Mouse (Mus musculus) midbrain, embryonic 12.5 days (tissue): ENCODE measurements at regions not wholly inside any gene's neighbourhood (a gene's known extent, or its start where the extent isn't known, plus 50 kb on each side); places are given as distances from the start of the nearest gene placed in this dataset.
"Not testable (repeated sequence)": the region's sequence is repeated elsewhere in the genome, so short reads cannot be mapped to it uniquely, and the experiment has no call there.

Experiments
- ATAC-seq: fragments of 200-750 bp; cut with Nextera tagmentation; 2 replicates; pipeline ENCODE4 v1.8.0; 2017; ENCODE audit warnings: low read depth, moderate TSS enrichment, moderate library complexity; ENCODE audit not compliant: low FRiP score
- H3K27ac ChIP-seq: fragments of 300-500 bp; sonication (generic); replicated peaks from 2 replicates; pipeline ENCODE4 v1.5.1; 2016; ENCODE audit warnings: mild to moderate bottlenecking
- H3K27me3 ChIP-seq: fragments of 300-500 bp; sonication (generic); 2 replicates; pipeline ENCODE4 v1.6.1; 2016; ENCODE audit warnings: mild to moderate bottlenecking
- H3K36me3 ChIP-seq: fragments of 300-500 bp; sonication (generic); 2 replicates; pipeline ENCODE4 v1.6.1; 2016
- H3K4me1 ChIP-seq: fragments of 300-500 bp; sonication (generic); 2 replicates; pipeline ENCODE4 v1.6.1; 2016
- H3K4me2 ChIP-seq: fragments of 300-500 bp; sonication (generic); replicated peaks from 2 replicates; pipeline ENCODE4 v1.6.1; 2016; ENCODE audit warnings: mild to moderate bottlenecking, moderate library complexity
- H3K4me3 ChIP-seq: fragments of 300-500 bp; sonication (generic); 2 replicates; pipeline ENCODE4 v1.5.1; 2016; ENCODE audit warnings: mild to moderate bottlenecking
- H3K9ac ChIP-seq: fragments of 300-500 bp; sonication (generic); replicated peaks from 2 replicates; pipeline ENCODE4 v1.6.1; 2016; ENCODE audit warnings: mild to moderate bottlenecking, moderate library complexity
- H3K9me3 ChIP-seq: fragments of 300-500 bp; sonication (generic); 2 replicates; pipeline ENCODE4 v1.6.1; 2016; ENCODE audit warnings: mild to moderate bottlenecking
- WGBS: fragments of 180-500 bp; shearing (Covaris S2); methylation state at CpG from one replicate; pipeline ENCODE4 v1.1.7; 2016; 5-methylcytosine and 5-hydroxymethylcytosine counted together

GRCm38 (mm10) chr9:5604019-5604418, 258.8 kb downstream of the Casp12 start:
- Histone ChIP-seq H3K9me3 (no peaks in the 10 kb centered on the region), H3K36me3 (no peaks in the 10 kb centered on the region), H3K27me3 (no peaks in the 10 kb centered on the region), H3K27ac (no peak overlapping the region), H3K9ac (no peak overlapping the region), H3K4me2 (no peak overlapping the region), H3K4me3 (no peak overlapping the region), H3K4me1 (no peaks in the 10 kb centered on the region)
- 65% methylated on average over 1 of the region's 1 CpGs for WGBS
- no peak for ATAC-seq

DNA sequence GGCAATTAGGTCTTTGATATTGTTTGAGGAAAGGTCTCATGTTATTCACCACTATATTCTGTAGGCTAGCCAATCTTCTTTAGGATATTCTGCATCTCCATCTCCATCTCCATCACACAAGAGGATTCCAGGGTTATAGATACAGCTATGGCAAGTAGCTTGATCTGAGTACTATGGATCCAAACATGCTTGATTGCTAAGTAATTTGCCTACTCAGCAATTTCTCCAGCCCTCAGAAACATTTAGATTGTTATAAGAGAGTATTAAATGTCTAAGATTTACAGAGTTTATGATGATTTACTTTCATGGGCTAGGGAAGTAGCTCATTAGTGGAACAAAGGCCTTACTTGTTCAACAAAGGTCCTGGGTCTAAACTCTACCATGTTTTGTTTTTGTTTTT, 259.8 kb downstream of the Casp12 start:
- H3K4me3 ChIP-seq: no peak overlapping the region
- no peaks in the 10 kb centered on the region for H3K9me3 ChIP-seq
- no peak overlapping the region for H3K27ac ChIP-seq
- no peak overlapping the region for H3K9ac ChIP-seq
- no peaks in the 10 kb centered on the region for H3K27me3 ChIP-seq
- H3K36me3 ChIP-seq: no peaks in the 10 kb centered on the region
- H3K4me1 ChIP-seq: no peaks in the 10 kb centered on the region
- ATAC-seq: no peak
- no peak overlapping the region for H3K4me2 ChIP-seq

DNA sequence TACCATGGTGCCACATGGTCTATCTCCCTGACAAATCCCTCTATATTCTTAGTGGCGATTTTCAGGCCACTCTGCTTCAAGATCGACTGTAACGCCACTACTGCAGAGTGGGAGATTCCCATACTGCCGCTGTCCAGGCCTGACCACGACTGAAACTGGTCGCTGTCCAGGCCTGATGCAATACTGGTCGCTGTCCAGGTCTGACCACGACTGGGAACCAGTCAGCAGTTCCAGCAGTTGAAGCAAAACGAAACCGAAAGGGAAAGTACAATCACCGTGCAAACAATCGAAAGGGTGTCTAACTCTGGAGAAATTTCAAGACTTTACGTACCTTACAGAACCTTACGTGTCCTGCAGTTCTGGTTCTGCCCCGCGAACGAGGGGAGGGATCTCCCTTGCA, 271.5 kb downstream of the Casp12 start:
- Histone ChIP-seq H3K9ac (no peak overlapping the region), H3K4me3 (no peak overlapping the region), H3K4me2 (no peak overlapping the region), H3K27me3 (no peaks in the 10 kb centered on the region), H3K36me3 (no peaks in the 10 kb centered on the region), H3K27ac (no peak overlapping the region), H3K4me1 (no peaks in the 10 kb centered on the region), H3K9me3 (no peaks in the 10 kb centered on the region)
- WGBS: 94% methylated on average over 17 of the region's 17 CpGs
- ATAC-seq: no peak

GRCm38 (mm10) chr9:5623396-5623795, 278.2 kb downstream of the Casp12 start:
- WGBS: 81% methylated on average over 2 of the region's 2 CpGs
- Histone ChIP-seq H3K4me3 (no peak overlapping the region), H3K4me1 (no peaks in the 10 kb centered on the region), H3K9ac (no peak overlapping the region), H3K9me3 (no peaks in the 10 kb centered on the region), H3K36me3 (no peaks in the 10 kb centered on the region), H3K4me2 (no peak overlapping the region), H3K27me3 (no peaks in the 10 kb centered on the region), H3K27ac (no peak overlapping the region)
- ATAC-seq: no peak

- Histone ChIP-seq H3K4me2 (no peak overlapping the region), H3K4me3 (no peak overlapping the region), H3K27me3 (no peaks in the 10 kb centered on the region), H3K36me3 (no peaks in the 10 kb centered on the region), H3K9me3 (no peaks in the 10 kb centered on the region), H3K27ac (no peak overlapping the region), H3K4me1 (no peaks in the 10 kb centered on the region), H3K9ac (no peak overlapping the region)
- WGBS: 78% methylated on average over 1 of the region's 1 CpGs
- ATAC-seq: no peak
These were observed 282.3 kb downstream of the Casp12 start for GRCm38 (mm10) chr9:5627521-5627920.

DNA sequence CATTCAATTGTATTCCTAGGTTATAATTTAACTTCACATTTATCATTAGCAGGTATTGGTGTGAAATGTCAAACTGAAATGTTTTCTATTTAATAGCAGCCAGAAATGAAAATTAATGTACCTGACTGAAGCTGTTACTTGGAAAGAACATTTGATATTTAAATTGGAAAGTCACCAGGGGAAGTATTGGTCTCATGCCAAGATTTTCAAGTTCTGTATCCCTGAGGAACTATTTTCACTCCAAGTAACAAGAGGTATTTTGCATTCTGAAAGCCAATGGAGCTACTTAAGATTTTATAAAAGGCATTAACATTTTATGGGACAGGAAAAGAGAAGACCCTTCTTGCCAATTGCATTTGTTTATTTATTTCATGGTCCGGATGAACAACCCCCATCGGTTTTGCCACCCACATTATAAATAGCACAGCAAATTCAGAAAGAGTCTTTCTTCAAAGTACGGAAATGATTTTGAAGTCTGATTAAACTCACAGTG, 289.3 kb downstream of the Casp12 start:
- Histone ChIP-seq H3K9ac (no peak overlapping the region), H3K4me2 (no peak overlapping the region), H3K27ac (no peak overlapping the region), H3K36me3 (no peaks in the 10 kb centered on the region), H3K4me1 (no peaks in the 10 kb centered on the region), H3K4me3 (no peak overlapping the region), H3K9me3 (no peaks in the 10 kb centered on the region), H3K27me3 (no peaks in the 10 kb centered on the region)
- WGBS: 64% methylated on average over 3 of the region's 3 CpGs
- no peak for ATAC-seq

DNA sequence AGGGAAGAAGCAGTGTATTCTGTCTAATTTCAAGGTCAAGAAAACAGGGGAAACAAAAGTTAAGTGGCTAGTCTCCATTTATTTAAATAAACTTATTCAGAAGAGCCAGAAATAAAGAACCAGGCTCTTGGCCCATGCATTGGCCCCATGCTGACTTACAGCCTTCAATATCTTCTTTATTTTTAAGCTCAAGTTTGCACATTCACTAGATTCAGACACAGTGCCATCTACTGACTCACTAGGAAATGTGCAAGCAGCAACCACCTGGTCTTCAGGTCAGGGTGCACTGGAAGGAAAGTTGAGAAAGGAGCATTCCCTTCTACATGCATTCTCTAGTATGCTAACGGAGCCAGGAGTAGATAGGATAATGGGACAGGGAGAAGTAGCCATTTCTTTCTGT, 289.7 kb downstream of the Casp12 start:
- Histone ChIP-seq H3K9ac (no peak overlapping the region), H3K4me3 (no peak overlapping the region), H3K27ac (no peak overlapping the region), H3K27me3 (no peaks in the 10 kb centered on the region), H3K36me3 (no peaks in the 10 kb centered on the region), H3K9me3 (no peaks in the 10 kb centered on the region), H3K4me2 (no peak overlapping the region), H3K4me1 (no peaks in the 10 kb centered on the region)
- peak; percentile 60; the same call in 1 of the 2 replicates for ATAC-seq
- WGBS: 27% methylated on average over 1 of the region's 1 CpGs

DNA sequence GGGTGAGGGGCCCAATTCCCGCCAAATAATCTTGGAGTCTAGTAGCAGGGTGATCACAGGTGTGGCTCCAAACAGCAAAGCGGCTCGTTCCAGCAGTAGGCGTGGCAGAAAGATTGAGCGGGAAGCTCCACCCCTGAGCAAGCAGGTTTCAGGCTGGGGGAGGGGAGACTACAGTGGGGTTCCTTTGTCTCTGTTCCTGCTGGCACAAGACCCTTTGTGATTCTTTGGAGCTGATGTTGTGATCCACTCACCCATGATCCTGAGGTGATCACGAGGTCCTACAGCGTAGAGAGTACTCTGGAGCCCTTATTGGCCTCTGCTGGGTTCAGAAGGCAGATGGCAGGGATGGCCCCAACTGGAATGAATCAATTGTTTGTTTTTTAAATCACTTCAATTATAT, 318.7 kb downstream of the Casp12 start:
- H3K9me3 ChIP-seq: no peaks in the 10 kb centered on the region
- no peaks in the 10 kb centered on the region for H3K4me1 ChIP-seq
- H3K27me3 ChIP-seq: no peaks in the 10 kb centered on the region
- WGBS: 86% methylated on average over 7 of the region's 7 CpGs
- no peak overlapping the region for H3K4me2 ChIP-seq
- no peak overlapping the region for H3K4me3 ChIP-seq
- no peak overlapping the region for H3K9ac ChIP-seq
- no peak for ATAC-seq
- H3K27ac ChIP-seq: no peak overlapping the region
- no peaks in the 10 kb centered on the region for H3K36me3 ChIP-seq

DNA sequence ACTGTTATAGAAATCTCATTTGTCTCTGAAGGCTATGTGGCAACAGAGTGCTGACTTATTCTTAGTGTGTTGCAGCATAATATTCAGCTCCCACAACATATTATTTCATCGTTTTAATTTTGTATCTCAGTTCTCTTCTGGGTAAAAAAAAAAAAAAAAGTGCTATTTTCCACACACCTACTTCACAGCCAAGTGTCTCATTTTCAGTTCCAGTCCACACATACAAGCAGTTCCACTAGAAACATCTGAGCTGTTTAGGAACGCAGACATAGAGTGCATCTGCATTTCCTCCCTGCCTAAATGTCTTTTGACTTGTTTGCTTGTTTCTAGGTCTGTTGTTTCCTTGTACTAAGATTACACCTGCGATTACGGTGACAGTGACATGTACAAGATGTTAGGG, 328.3 kb downstream of the Casp12 start:
- 89% methylated on average over 4 of the region's 4 CpGs for WGBS
- Histone ChIP-seq H3K4me1 (no peaks in the 10 kb centered on the region), H3K27me3 (no peaks in the 10 kb centered on the region), H3K9ac (no peak overlapping the region), H3K9me3 (no peaks in the 10 kb centered on the region), H3K4me3 (no peak overlapping the region), H3K36me3 (no peaks in the 10 kb centered on the region), H3K27ac (no peak overlapping the region), H3K4me2 (no peak overlapping the region)
- no peak for ATAC-seq

DNA sequence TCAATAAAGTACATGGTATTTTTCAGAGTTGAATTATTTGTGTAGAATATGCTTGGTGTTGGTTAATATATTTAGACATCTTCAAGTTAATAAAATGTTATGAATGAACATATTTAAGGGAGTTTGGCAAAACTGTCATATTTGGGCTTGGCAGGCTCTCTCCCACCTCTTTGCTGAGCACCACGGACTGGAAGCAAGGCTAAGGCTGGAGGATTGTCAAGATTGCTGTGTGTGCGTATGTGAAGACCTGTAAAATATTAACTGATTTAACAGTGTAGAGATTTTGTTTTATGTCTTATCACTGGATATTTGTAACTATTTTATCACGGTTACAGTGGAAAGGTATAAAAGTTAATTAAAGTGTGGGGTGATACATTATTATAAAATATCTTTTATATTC, 363.3 kb downstream of the Casp12 start:
- ATAC-seq: no peak
- 85% methylated on average over 3 of the region's 3 CpGs for WGBS

GRCm38 (mm10) chr9:5709480-5709879, 364.2 kb downstream of the Casp12 start:
- no peak for ATAC-seq

More for the DNA sequence above, 363.3 kb downstream of the Casp12 start:
- Histone ChIP-seq H3K27ac (no peak overlapping the region), H3K9ac (no peak overlapping the region), H3K36me3 (no peaks in the 10 kb centered on the region), H3K27me3 (no peaks in the 10 kb centered on the region), H3K4me3 (no peak overlapping the region), H3K4me2 (no peak overlapping the region), H3K4me1 (no peaks in the 10 kb centered on the region), H3K9me3 (no peaks in the 10 kb centered on the region)

GRCm38 (mm10) chr9:5718585-5718984, 373.4 kb downstream of the Casp12 start:
- H3K4me2 ChIP-seq, H3K27me3 ChIP-seq, H3K27ac ChIP-seq, H3K36me3 ChIP-seq, H3K4me1 ChIP-seq, H3K9me3 ChIP-seq, H3K4me3 ChIP-seq, H3K9ac ChIP-seq, ATAC-seq: not testable (repeated sequence)
- 95% methylated on average over 2 of the region's 2 CpGs for WGBS

More at GRCm38 (mm10) chr9:5709480-5709879, 364.2 kb downstream of the Casp12 start:
- Histone ChIP-seq H3K36me3 (no peaks in the 10 kb centered on the region), H3K27me3 (no peaks in the 10 kb centered on the region), H3K4me3 (no peak overlapping the region), H3K9me3 (no peaks in the 10 kb centered on the region), H3K27ac (no peak overlapping the region), H3K4me2 (no peak overlapping the region), H3K4me1 (no peaks in the 10 kb centered on the region), H3K9ac (no peak overlapping the region)
- WGBS: 81% methylated on average over 2 of the region's 2 CpGs

- no peaks in the 10 kb centered on the region for H3K4me1 ChIP-seq
- no peak overlapping the region for H3K4me2 ChIP-seq
- H3K9ac ChIP-seq: no peak overlapping the region
- H3K4me3 ChIP-seq: no peak overlapping the region
- H3K9me3 ChIP-seq: no peaks in the 10 kb centered on the region
- H3K27ac ChIP-seq: no peak overlapping the region
- no peak for ATAC-seq
- H3K27me3 ChIP-seq: no peaks in the 10 kb centered on the region
- no peaks in the 10 kb centered on the region for H3K36me3 ChIP-seq
These were observed 383.6 kb downstream of the Casp12 start for GRCm38 (mm10) chr9:5728843-5729242.
